Mouse (Mus musculus): ENCODE results near the gene Parp6.

Parp6 gene

GRCm38 (mm10) chr9:59687416-59688046 lies 70.4 kb downstream of the Parp6 start:
- DNase-seq: no peak

GRCm38 (mm10) chr9:59691635-59692094 lies 74.6 kb downstream of the Parp6 start:
- DNase-seq: peak; percentile 86 to 90

- peak; percentile 79 to 82 for DNase-seq
These were observed 75.1 kb downstream of the Parp6 start for GRCm38 (mm10) chr9:59692145-59692544.

- DNase-seq: peak in 1 of 2 experiments; percentile 26
These were observed 77.7 kb downstream of the Parp6 start for GRCm38 (mm10) chr9:59694571-59695450.

- no peak for DNase-seq
These were observed 78.3 kb downstream of the Parp6 start for GRCm38 (mm10) chr9:59695451-59695813.

GRCm38 (mm10) chr9:59696381-59696780 lies 79.3 kb downstream of the Parp6 start:
- no peak for DNase-seq
